Mouse (Mus musculus) layer of hippocampus, adult 8-10 months (tissue): Measurements from ENCODE around the gene Rasgrp3. TPM values are rescaled to one million over a fixed set of nuclear protein-coding genes. Genes with fewer than 3 reads are reported as not detected.
"Not testable (repeated sequence)": the region's sequence is repeated elsewhere in the genome, so short reads cannot be mapped to it uniquely, and the experiment has no call there.

Experiments
- DNase-seq, 2 experiments: peaks; one replicate each; pipeline ENCODE4 v3.0.0; 2022; ENCODE audit warnings: low spot score in 2 of 2
- total RNA-seq, 4 experiments: library from RNA; stranded (reverse); gene quantifications; 2 replicates each; pipeline ENCODE4 v1.2.4; 2022

The Rasgrp3 gene
- total RNA-seq, 4 experiments from 2014 or later, result 13.7 to 31.8 (median 24.5) TPM

DNA sequence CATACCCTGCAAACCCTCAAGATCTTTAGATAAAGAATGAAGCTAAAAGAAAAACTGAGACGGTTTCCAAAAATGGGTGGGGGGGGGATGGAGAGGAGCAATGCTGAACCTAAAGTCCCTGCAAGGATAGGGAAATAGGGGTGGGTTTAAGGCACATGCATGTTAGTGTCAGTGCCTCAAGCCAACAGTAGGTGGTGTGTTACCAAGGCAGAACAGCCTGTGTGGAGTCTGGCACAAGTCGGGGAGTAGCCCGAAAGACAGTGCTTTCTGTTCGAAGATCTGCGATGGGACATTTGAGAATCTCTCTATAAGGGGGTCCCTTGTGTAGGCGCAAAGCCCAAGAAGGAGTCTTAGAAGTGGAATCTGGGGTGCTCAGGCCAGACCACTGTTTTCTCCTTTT is 24.9 kb downstream of the Rasgrp3 start:
- no peak for DNase-seq

DNA sequence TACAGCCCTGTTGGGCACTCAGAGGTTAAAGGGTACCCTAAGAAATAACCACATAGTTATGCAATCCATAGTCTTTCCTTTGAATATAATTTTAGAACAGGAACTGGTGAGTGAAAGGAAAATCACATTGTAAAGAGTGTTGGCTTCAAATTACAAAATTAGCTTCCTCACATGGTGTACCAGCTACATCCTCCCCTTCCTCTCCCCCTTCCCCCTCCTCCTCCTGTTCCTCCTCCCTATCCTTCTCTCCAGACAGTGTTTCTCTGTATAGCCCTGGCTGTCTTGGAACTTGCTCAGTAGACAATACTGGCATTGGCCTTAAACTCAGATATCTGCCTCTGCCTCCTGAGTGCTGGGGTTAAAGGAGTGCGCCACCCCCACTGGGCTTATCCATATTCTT is 26.1 kb downstream of the Rasgrp3 start:
- no peak for DNase-seq

DNA sequence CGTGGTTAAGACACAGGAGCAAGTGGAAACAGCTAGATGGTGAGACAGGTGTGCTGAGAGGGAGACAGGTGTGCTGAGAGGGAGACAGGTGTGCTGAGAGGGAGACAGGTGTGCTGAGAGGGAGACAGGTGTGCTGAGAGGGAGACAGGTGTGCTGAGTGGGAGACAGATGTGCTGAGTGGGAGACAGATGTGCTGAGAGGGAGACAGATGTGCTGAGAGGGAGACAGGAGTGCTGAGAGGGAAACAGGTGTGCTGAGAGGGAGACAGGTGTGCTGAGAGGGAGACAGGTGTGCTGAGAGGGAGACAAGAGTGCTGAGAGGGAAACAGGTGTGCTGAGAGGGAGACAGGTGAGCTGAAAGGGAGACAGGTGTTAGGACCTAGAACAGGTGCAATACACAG is 27.5 kb downstream of the Rasgrp3 start:
- DNase-seq, result not testable (repeated sequence)

DNA sequence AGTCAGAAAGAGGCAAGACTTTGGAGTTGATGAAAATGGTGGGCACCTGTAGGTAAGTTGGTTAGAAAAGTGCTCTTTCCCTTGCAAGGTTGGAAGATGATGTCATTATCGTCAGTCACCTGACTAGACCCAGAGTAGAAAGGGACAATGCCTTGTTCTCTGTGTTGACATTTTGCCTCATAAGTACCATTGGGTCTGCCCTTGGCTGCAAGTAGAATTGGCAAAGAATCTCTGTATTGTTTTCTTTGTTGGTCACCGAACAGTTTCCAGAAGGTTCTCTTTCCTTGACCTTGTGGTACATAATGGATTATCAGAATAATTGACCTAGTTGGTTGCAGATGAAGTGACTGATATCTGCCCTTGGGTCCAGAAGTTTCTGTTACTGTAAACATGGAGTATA is 27.9 kb downstream of the Rasgrp3 start:
- DNase-seq, result no peak

DNA sequence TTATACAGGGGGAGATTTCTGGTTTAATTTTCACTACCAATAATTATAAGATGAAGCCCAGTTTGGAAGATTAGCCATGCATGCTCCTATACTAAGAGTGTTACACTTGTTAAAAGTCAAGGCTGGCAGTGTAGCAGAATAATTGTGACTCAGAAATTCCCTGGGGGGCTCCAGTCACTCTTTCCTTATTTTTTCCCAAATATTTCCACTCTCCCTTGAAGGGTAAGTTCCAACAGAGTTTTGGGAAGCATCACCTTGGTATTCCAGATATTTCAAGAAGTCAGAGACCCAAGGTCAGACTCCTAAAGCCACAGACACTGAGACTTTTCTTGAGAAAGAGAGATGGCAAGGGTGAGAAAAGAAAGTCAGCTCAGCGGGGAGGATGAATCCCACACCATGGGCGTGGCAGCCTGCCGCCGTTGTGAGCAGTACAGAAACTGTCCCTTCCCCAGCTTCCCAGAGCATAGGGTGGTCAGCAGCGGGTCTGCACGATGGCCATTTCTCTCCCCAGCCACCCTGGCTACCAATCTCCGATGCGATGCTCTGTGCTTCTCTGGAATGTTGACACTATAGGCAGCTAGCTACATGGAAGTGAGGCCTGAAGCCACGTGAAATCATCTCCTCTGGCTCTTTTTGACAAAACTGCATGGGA is 28.8 kb downstream of the Rasgrp3 start:
- no peak for DNase-seq

DNA sequence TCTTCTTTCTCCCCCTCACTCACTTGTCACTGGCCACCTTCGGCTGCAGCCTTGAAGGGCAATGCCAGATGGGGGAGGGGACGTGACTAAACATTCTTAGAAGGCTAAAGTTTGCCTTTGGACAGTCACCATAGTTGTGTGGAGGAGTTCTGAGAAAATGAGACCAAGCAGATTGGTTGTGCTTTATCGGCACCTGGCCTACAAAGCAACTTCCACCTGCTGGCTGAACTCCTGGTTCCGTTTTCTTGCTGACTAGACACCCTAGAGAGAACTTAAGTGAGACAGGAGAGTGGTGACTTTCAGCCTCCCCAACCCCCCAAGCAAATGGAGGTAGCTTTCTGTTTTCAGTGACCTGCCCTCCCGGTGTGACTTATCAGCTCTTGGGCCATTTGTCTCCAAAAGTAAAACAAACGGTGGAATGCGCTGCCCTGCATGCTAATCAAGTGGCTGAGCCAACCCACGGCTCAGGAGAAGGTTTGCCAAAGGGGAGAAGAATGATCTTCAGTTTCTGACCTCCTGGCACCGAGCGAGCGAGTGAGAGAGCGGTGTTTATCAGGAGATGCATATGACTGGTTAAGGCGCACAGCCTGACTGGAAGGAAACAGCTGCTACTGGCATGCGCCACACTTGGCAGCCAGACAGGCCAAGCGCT is 29.4 kb downstream of the Rasgrp3 start:
- DNase-seq, result peak; percentile 78 to 81

DNA sequence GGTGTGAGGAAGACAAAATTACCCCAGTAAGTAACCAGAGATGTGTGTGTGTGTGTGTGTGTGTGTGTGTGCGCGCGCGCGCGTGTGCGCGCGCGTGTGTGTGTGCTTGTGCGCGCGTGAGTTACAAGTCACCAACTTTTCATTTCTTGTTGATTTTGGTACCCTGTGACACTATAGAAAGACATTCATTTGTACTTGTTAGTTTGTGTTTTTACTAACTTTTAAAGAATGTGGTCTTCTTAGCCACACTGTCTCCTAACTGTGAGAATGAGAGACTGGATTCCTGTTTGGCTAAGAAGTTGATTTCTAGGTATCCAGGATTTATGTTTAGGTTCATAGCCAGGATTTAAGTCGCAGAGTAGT is 29.9 kb downstream of the Rasgrp3 start:
- DNase-seq, result no peak

DNA sequence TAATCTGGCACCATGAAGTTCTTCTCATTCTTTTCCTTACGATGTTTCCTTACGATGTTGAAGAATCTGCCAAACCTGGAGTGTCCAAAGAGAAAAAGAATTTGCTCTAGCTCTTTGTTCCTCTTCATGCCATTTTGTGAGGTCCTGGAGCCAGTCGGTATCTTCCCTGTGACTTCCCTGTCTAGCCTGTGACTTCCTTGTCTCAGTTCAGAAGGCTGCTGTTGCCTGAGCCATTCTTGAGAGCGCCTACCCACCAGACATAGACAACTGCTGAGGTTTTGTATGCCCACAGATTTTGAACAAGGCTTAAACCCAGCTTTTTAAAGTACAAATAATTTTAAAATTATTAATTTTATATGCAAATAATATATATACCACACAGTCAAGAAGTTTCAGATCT is 31.3 kb downstream of the Rasgrp3 start:
- DNase-seq, result no peak

DNA sequence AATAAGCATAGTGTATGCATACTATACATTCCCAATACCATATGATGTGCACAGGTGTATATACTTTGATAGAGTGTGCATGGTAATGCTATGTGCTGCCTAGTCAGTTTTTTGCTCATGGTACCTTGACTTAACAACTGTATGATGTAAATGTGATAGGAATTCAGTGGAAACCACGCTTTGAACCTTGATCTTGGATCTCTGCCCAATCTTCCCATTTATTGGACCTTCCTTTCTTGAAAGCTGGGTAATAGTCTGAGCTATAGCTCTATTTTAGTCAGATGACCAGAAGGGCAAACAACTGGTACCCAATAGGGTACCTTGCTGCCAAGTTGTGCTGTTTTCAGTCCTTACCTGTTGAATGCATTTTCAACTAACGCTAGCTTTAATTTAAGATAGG is 31.8 kb downstream of the Rasgrp3 start:
- no peak for DNase-seq

DNA sequence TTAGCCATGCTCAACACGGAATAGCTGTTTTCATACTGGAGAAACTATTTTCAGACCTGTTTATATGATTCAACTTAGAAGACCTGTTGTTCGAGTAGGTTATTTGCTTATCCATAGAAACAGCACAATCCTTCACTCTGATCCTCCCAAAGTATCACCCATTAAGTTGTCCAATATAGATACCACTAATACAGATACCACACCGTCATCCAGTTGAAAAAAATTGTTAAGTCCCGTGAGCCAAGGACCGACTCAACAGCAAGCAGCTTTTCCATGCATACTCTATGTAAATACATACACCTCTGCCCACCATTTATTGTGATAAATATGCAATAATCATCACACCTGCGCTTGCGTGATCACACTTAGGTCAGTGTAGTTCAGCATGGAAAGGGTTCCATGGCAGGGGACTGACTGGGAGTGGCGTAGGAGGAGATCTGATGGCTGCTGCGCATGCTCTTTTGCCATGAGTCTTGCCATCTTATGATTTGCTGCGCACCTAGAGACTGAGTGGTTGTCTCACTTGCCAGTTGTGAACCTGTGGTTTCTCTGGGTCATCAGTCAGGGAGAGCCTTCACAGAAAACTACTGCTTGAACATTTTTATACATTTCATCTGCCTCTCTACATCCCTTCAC is 32.9 kb downstream of the Rasgrp3 start:
- no peak for DNase-seq

DNA sequence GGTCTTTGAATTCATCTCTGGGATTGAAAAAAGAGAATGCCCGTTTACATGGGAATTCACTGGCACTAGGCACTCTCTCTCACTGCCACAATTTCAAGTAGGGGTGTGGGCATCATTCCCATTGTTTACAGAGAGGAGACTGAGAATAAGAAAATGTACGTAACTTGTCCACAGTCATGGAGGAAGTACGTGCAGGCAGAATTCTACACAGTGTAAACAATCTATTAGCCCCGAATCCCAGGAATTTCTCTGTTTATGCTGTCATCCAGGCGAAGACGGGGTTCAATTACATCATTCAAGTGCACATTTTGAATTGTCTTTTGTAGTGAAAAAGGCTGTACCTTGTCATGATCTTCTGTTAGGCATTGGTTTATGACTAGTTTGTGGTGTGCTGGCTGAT is 34.6 kb downstream of the Rasgrp3 start:
- no peak for DNase-seq

DNA sequence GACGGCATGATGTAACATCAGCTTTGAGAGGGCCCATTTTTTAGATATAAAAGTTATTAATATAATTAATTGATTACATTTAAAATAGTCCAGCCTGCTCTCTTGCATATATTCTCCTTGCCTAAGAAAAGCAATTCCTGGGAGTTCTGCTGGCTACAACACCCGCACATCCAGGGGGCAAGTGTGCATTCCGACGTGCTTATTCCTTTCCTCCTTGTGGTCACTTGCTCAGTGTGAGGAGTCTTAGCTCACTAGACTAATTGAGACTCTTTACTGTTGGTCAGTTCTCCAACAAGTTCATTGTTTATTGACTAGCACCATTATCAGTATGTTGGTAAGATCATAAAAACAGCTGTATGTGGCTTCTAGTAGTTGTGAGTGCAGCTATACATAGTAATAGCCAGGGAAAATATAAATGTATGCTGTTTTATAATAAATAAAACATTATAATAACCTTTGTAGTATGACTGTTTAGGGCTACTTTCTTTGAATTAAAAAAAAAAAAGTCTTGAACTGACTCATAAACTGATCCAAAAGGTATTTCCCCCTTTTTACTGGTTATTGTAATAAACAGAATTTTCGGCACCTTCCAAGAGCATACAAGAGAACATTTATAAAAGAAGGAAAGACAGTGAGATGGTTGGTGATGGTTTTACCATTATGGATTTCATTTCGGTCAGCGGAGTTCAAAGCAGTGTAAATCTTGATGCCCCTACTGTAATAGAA is 35.4 kb downstream of the Rasgrp3 start:
- DNase-seq, result no peak

DNA sequence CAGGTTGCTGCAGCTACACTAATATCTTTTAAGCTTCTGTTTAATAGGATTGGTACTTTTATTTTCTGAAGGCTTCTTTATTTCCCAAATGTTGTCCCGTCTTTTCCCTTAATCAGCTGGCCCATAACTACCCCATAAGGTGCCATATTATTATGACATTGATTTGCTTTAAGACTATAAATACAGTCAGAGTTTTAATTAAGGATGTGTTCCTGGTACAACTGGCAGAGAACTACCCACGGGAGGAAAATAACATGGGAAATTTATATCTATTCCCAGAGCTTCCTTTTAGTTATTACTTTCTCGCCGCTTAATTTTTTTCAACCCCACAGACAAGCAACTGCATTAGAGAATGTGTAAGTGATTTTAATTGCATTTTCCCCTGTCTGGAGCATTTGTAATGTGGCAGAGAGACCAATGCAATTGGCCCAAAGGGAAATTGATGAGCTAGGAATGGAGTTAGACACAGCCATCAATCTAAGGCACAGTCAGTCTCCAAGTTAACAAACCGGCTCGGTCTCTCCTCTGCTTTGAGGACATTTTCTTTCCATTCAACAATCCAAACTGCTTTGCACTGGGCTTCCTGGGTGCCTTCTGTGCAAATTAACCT is 36.1 kb downstream of the Rasgrp3 start:
- no peak for DNase-seq

DNA sequence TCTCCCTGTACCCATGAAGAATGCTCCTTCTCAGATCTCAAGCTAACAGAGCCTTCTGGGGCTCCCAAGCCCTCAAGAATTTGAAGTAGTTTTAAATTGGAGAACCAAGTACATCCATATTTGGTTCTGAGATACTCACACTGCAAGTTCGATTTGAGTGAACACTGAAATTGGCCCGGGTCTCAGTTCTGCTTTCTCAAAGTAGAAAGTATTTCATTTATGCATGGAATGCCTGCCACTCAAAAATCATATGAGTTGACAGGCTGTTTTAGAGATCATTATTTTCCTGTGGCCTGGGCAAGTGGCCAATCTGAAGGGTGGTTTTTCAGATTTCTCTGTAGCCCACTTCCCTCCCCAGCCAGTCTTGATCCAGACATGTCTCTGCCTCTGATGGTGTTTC is 36.7 kb downstream of the Rasgrp3 start:
- no peak for DNase-seq

DNA sequence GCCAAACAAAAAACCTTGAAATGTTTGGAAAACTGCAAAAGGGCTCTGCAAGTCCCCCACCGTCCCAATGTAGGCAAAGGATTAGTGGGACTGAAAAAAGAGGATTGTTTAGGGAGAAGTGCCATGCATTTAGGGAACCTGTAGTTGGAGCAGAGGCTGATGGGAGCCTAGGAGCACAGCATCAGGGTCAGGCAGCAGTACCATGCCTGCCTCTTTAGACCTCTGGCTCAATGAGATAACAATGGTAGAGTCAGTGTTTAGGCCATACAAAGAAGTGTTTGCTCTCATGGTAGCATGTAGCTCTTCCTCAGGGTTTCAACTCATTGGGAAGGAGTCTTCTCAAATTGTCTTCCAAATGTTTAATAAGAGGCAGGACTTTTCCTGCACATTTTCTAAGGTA is 40.3 kb downstream of the Rasgrp3 start:
- DNase-seq, result no peak

DNA sequence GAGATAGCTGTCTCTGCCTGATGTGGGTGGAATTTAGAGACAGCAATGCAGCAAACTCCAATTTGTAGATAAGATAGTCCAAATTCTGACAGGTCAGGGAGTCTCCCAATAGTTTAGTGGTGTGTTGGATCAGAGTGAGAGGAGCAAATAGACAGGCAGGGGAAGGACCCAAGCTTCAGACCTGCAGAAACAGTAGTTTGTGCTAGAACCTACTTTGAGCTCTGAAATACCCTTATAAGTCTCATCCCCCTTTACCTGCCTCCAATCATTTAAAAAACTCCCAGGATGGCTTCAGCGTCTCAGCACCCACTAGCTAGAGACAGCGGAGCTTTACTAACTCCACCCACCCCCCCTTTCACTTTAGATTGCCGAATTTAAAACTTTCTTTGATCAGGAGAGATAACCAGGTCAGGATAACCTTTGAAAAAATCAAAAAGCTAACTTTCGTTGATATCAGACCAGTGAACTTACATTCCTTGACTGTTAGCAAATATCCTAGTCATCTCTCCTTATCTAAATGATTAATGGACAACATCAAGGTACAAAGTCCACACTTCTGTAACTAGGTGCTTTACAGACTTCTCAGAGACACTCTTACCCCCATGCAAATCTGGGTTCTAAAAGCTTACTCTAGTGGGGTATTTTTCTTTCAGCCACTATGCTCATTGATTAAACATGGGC is 41.2 kb downstream of the Rasgrp3 start:
- no peak for DNase-seq

DNA sequence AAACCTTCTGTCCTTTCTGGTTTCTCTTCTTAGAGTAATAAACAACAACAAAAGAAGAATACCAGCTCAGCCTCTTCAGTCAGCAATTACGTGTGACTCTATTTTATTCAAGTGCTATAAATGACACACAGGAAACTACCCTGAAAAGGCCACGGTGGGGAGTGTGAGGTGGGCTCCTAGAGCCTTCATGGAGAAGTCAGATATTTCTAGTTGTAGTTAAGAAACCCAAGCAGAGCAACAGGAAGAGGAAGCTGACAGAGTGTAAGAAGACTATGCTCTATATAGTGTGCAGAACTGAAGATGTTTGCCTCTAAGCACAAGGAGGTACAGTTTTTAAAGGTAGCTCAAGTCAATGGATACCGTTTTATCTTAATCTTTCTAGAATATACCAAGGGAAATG is 42.0 kb downstream of the Rasgrp3 start:
- no peak for DNase-seq

DNA sequence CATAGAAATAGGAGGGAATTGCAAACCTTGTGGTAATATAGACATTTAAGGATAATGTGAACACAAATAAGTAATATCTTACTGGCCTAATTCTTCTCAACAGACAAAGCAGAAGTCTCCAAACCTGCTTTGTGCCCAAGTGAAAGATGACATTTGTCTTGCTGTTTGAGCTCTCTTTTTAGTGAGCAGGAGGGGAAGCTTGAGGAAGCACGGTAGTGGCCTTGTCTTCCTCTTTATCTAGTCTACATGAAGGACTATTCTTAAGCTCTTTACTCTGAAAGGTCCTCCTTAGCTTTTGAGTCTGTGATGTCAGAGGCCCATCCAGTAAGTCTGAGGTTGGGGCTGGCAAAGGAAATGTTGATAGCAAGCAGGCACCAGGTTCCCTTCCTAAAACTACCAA is 43.1 kb downstream of the Rasgrp3 start:
- no peak for DNase-seq

DNA sequence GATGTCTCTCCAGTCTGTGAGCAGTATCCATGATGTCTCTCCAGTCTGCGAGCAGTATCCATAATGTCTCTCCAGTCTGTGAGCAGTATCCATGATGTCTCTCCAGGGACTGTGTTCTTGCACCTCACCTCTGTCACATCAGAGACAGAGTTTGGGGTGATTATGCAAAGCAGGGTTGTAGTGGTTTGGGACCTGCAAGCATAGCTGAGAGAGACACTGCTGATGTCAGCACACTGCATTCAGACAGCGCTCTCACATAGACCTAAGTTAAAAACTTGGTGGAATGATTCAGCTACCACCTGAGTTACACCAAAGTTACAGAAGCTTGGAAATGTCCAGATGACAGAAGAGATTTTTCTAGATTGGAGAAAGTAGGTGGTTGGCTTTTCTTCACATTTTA is 44.0 kb downstream of the Rasgrp3 start:
- DNase-seq, result no peak

DNA sequence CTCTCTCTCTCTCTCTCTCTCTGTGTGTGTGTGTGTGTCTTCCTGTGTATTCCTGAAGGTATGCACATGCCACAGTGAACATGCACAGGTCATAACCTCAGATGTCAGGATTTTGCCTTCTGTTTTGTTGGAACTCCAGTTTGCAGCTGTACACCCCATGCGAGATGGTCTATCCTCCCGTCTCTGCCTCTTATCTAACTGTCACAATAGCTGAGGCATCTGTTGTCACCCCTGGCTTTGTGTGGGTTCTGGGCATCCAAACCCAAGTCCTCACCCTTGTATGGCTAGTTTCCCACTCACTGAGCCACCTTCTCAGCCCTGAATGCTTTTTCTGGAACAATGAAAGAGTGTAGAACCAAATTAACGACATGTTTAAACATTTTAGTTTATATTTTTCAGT is 44.7 kb downstream of the Rasgrp3 start:
- DNase-seq, result no peak

DNA sequence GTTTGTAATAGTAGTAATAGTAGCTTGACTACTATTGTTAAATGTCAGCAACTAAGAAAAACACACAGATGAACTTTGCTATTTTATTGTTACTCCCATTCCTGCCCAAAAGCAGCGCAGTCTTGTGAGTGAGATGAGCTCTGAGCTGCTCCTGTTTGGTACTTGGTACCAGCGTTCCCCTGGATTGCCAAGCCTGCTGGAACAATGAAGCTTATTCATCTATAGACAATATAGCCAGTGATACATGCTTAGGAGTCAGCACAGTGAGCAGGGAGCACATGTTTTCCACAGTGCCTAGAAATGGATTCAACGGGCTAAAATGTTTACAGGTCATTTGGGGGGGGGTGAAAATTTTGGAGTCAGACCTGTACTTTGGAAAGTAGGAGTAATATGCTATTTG is 50.5 kb downstream of the Rasgrp3 start:
- peak; percentile 37 to 41 for DNase-seq
